Mouse (Mus musculus): ENCODE measurements at regions not wholly inside any gene's neighbourhood (a gene's known extent, or its start where the extent isn't known, plus 50 kb on each side); places are given as distances from the start of the nearest gene placed in this dataset.
A peak's percentile ranks its signal among the peaks of the same experiment; 100 is the strongest.
"Not testable (repeated sequence)": the region's sequence is repeated elsewhere in the genome, so short reads cannot be mapped to it uniquely, and the experiment has no call there.

DNA sequence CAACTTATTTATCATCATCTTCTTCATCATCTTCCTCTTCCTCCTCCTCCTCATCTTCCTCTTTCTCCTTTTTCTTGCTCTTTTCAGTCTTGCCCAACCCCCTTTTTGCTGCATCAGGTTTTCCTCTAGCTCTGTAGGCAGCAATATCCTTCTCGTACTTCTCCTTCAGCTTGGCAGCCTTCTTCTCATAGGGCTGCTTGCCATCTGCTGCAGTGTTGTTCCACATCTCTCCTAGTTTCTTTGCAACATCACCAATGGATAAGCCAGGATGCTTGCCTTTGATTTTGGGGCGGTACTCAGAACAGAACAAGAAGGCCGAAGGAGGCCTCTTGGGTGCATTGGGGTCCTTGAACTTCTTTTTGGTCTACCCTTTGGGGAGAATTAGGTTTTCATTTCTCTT lies 98.7 kb upstream of the Lin7c start:
- peak; percentile 35 to 77 for DNase-seq (ENCODE audit: low spot score in 2 of 2)
- intact Hi-C loops (cut with DNase I): not testable (repeated sequence)

- intact Hi-C loops (cut with DNase I): no loop called here
- DNase-seq (ENCODE audit: low spot score in 2 of 2): no peak
Measured at GRCm38 (mm10) chr2:109816993-109817392, 73.7 kb upstream of the Lin7c start.

DNA sequence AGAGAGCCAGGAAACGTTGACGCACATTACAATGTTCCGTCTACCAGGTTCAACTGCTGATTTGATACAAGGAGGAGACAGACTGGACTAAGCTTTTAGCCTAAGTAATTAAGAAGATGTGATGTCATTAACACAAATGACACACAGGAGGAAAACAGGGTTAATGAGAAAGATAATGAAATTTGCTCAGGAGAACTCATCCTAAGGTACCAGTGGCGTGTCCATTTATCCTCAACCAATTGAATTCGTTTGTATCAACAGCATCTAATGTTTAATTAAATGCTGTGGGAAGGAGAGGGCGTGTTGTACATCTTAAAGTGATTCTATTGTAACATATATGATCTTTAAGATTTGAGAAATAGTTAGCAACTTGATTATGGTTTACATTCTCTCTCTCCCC lies 70.3 kb upstream of the Lin7c start:
- intact Hi-C loops (cut with DNase I): no loop called here
- DNase-seq (ENCODE audit: low spot score in 2 of 2): no peak

GRCm38 (mm10) chr2:109820869-109821268 lies 69.8 kb upstream of the Lin7c start:
- intact Hi-C loops (cut with DNase I): no loop called here
- no peak for DNase-seq (ENCODE audit: low spot score in 2 of 2)

- intact Hi-C loops (cut with DNase I): no loop called here
- no peak for DNase-seq (ENCODE audit: low spot score in 2 of 2)
Measured at GRCm38 (mm10) chr2:109822993-109823830, 67.4 kb upstream of the Lin7c start.

- intact Hi-C loops (cut with DNase I): no loop called here
- DNase-seq (ENCODE audit: low spot score in 2 of 2): no peak
Measured at GRCm38 (mm10) chr2:109840258-109840657, 50.4 kb upstream of the Lin7c start.
